Mouse (Mus musculus) E14TG2a.4 (cell line): ENCODE measurements at regions not wholly inside any gene's neighbourhood (a gene's known extent, or its start where the extent isn't known, plus 50 kb on each side); places are given as distances from the start of the nearest gene placed in this dataset.

ENCODE experiments used
- CTCF ChIP-seq: conservative IDR thresholded peaks from 2 replicates; pipeline ENCODE4 v1.5.1; 2014; ENCODE audit warnings: low read length
- NANOG ChIP-seq: IDR thresholded peaks from 2 replicates; pipeline ENCODE4 v1.6.1; 2014; ENCODE audit warnings: borderline replicate concordance, low read length, mixed read lengths

GRCm38 (mm10) chr4:140324971-140325676 is 78.5 kb upstream of the Igsf21 start:
- TF ChIP-seq CTCF (no peak), NANOG (no peak)
